Mouse (Mus musculus) left cerebral cortex, postnatal 36 days (tissue): Measurements from ENCODE around the gene Arl4d. TPM values are rescaled to one million over a fixed set of nuclear protein-coding genes. Genes with fewer than 3 reads are reported as not detected.

Source experiments
- DNase-seq, 2 experiments: peaks; one replicate each; pipeline ENCODE4 v3.0.0; 2021 to 2022; ENCODE audit warnings: low spot score in 2 of 2, mixed read lengths in 1 of 2
- intact Hi-C: fragments of 180-260 bp; cut with DNase I; formaldehyde crosslinking; loops from one replicate; pipeline ENCODE4 v1.15.1; 2025
- total RNA-seq, 2 experiments: library from RNA; stranded (reverse); gene quantifications; 2 replicates each; pipeline ENCODE4 v1.2.3; 2021

Gene Arl4d
- total RNA-seq, 2 experiments from 2014 or later, result 18.3 to 38.8 TPM

- DNase-seq, result no peak
- intact Hi-C loops, result no loop called here
These were observed 41.6 kb downstream of the Arl4d start for GRCm38 (mm10) chr11:101706764-101707448.

- DNase-seq, result no peak
- intact Hi-C loops, result no loop called here
These were observed 43.1 kb downstream of the Arl4d start for GRCm38 (mm10) chr11:101708482-101708881.

GRCm38 (mm10) chr11:101712811-101713210 is 47.5 kb downstream of the Arl4d start:
- intact Hi-C loops, result no loop called here
- no peak for DNase-seq

- DNase-seq, result no peak
- intact Hi-C loops, result no loop called here
These were observed 48.7 kb downstream of the Arl4d start for GRCm38 (mm10) chr11:101714012-101714411.

Other genes with a start within 250 kb of the Arl4d start
- 10 to 100 TPM; 42.1 to 45.6 TPM for gene Aarsd1, start 247.9 kb upstream of the Arl4d start, total RNA-seq
- gene Gm27029, start 240.7 kb upstream of the Arl4d start, total RNA-seq, result 1 to 10 TPM; 5.5 to 7.6 TPM
- 10 to 100 TPM; 32.7 to 40.6 TPM for gene Rundc1, start 240.5 kb upstream of the Arl4d start, total RNA-seq
- gene Ptges3l, start 240.2 kb upstream of the Arl4d start, total RNA-seq, result 1 to 10 TPM; 3.3 to 4.7 TPM
- gene Rpl27, start 223.2 kb upstream of the Arl4d start, total RNA-seq, result 10 to 100 TPM; 32.6 to 46.9 TPM
- 1 to 10 TPM; 3.2 to 3.4 TPM for gene Ifi35, start 217.1 kb upstream of the Arl4d start, total RNA-seq
- gene Rnd2, start 200.5 kb upstream of the Arl4d start, total RNA-seq, result 100 to 1,000 TPM; 139 to 164 TPM
- gene Vat1, start 199.3 kb upstream of the Arl4d start, total RNA-seq, result 10 to 100 TPM; 33.9 to 36.1 TPM
- gene Brca1, start 113.6 kb upstream of the Arl4d start, total RNA-seq, result 1 to 10 TPM in 1 of 2 experiments, under 1 TPM in 1; 0.96 to 1.0 TPM
- gene Nbr1, start 113.4 kb upstream of the Arl4d start, total RNA-seq, result 100 to 1,000 TPM; 131 to 145 TPM
- gene Tmem106a, start 83.3 kb upstream of the Arl4d start, total RNA-seq, result 1 to 10 TPM; 1.2 to 1.6 TPM
- gene Gm11634, start 66.3 kb upstream of the Arl4d start, total RNA-seq, result not detected
- 1 to 10 TPM; 6.0 to 6.5 TPM for gene Rdm1, start 38.3 kb upstream of the Arl4d start, total RNA-seq
- gene Dhx8, start 67.4 kb downstream of the Arl4d start, total RNA-seq, result 10 to 100 TPM; 34.1 to 37.4 TPM
- gene Etv4, start 119.8 kb downstream of the Arl4d start, total RNA-seq, result 10 to 100 TPM; 13.9 to 20.3 TPM
- under 1 TPM; 0.34 to 0.49 TPM for gene Meox1, start 228.8 kb downstream of the Arl4d start, total RNA-seq